In genomic region chr3:52390766-52391665, GRCm38 (mm10) we compare ENCODE assay signal across 15 mouse cellular contexts.
DNase-seq lines count a peak whose midpoint lies in the region; ATAC-seq and TF ChIP-seq lines count a peak whose summit lies in the region.
"Had no signal": no experiment of that assay in that cellular context is flagged by ENCODE, and none has a peak within 500 bp of the region (broad histone marks: within the 10 kb centered on the region; RNA-seq: fewer than 3 reads in every experiment).

No protein-coding gene starts in this region.

- H3K36me3 ChIP-seq in stomach, embryonic 16.5 days (ENCODE audit: control insufficient read depth, insufficient read depth, low read length): no peaks in the 10 kb centered on the region
- H3K36me3 ChIP-seq in stomach, postnatal 0 days (ENCODE audit: control insufficient read depth, insufficient read depth, low read length): no peaks in the 10 kb centered on the region
- H3K36me3 ChIP-seq in E14TG2a.4 (ENCODE audit: insufficient read depth, low read length): no peaks in the 10 kb centered on the region
- H3K36me3 ChIP-seq in splenic B cell, adult 2 months (ENCODE audit: control insufficient read depth, insufficient read depth, low read length, poor library complexity, severe bottlenecking): no peaks in the 10 kb centered on the region
- H3K36me3 ChIP-seq: embryonic facial prominence, embryonic 15.5 days; forebrain, embryonic 12.5 days; G1E; heart, embryonic 13.5 days had no signal

- no peak overlapping the region for H3K4me2 ChIP-seq in stomach, embryonic 16.5 days (ENCODE audit: low read depth, low read length)
- H3K4me2 ChIP-seq in stomach, postnatal 0 days (replicated peaks; ENCODE audit: low read depth): no peak overlapping the region
- H3K4me2 ChIP-seq: embryonic facial prominence, embryonic 15.5 days; forebrain, embryonic 12.5 days; heart, embryonic 13.5 days had no signal

- H3K9me3 ChIP-seq in stomach, embryonic 16.5 days (replicated peaks; ENCODE audit: control insufficient read depth, low read length): no peaks in the 10 kb centered on the region
- H3K9me3 ChIP-seq in stomach, postnatal 0 days (ENCODE audit: control insufficient read depth, low read length): no peaks in the 10 kb centered on the region
- no peaks in the 10 kb centered on the region for H3K9me3 ChIP-seq in E14TG2a.4 (ENCODE audit: low read length)
- H3K9me3 ChIP-seq: embryonic facial prominence, embryonic 15.5 days; forebrain, embryonic 12.5 days; heart, embryonic 13.5 days had no signal

- H3K27me3 ChIP-seq in stomach, embryonic 16.5 days (ENCODE audit: control insufficient read depth, insufficient read depth, low read length): no peaks in the 10 kb centered on the region
- no peaks in the 10 kb centered on the region for H3K27me3 ChIP-seq in stomach, postnatal 0 days (ENCODE audit: control insufficient read depth, insufficient read depth, low read length)
- H3K27me3 ChIP-seq in E14TG2a.4 (ENCODE audit: insufficient read depth, low read length) (no peaks in the 10 kb centered on the region), Patski (no peaks in the 10 kb centered on the region)
- no peaks in the 10 kb centered on the region for H3K27me3 ChIP-seq in splenic B cell, adult 2 months (ENCODE audit: control insufficient read depth, insufficient read depth, low read length, poor library complexity, severe bottlenecking)
- H3K27me3 ChIP-seq: forebrain, embryonic 12.5 days had no signal

- in situ Hi-C loops in Patski (cut with MboI; ENCODE audit: low pct_unique_long_range_greater_than_20kb): no loop called here

- POLR2A ChIA-PET in Patski (lab: Charles Lee): interaction anchor here (0.9 to 1.3 kb wide), 2 partner anchors 14 to 16 kb away, joined by 3 read pairs; no protein-coding TSS in a partner anchor

- no peak for DNase-seq in stomach, postnatal 0 days (ENCODE audit: low spot score)
- peak; percentile 67 for DNase-seq in Patski (ENCODE audit: low read depth, low spot score)
- DNase-seq in splenic B cell, adult 2 months (ENCODE audit: low read depth, low spot score): peak; percentile 50
- no peak for DNase-seq in urinary bladder, postnatal 36 days (ENCODE audit: low spot score in 2 of 2)
- DNase-seq in layer of hippocampus, adult 9-11 months: no peak
- DNase-seq: adrenal gland, postnatal 36 days; right cerebral cortex, postnatal 25 days had no signal

- no peak for ATAC-seq in stomach, embryonic 16.5 days (ENCODE audit: insufficient read depth, low FRiP score)
- no peak for ATAC-seq in stomach, postnatal 0 days (ENCODE audit: low FRiP score, low TSS enrichment)
- ATAC-seq in Patski: peak; percentile 65
- ATAC-seq: lung, postnatal 0 days had no signal

- 0 out of 2 replicates have a peak overlapping the region, but pooled peaks have one; percentile 4 for H3K27ac ChIP-seq in stomach, embryonic 16.5 days (ENCODE audit: low read length)
- no peak overlapping the region for H3K27ac ChIP-seq in stomach, postnatal 0 days (replicated peaks)
- H3K27ac ChIP-seq: embryonic facial prominence, embryonic 15.5 days; forebrain, embryonic 12.5 days; heart, embryonic 13.5 days; liver, embryonic 14.5 days had no signal

- H3K9ac ChIP-seq in stomach, embryonic 16.5 days (ENCODE audit: low read length): no peak overlapping the region
- no peak overlapping the region for H3K9ac ChIP-seq in stomach, postnatal 0 days (ENCODE audit: low read length)
- H3K9ac ChIP-seq: embryonic facial prominence, embryonic 15.5 days; forebrain, embryonic 12.5 days; heart, embryonic 13.5 days; liver, embryonic 14.5 days had no signal

- no peak for TF ChIP-seq CTCF in stomach, postnatal 0 days (IDR thresholded peaks at IDR 0.05; ENCODE audit: low read depth)
- TF ChIP-seq CTCF in E14TG2a.4 (conservative IDR thresholded peaks at IDR 0.05; ENCODE audit: low read length): no peak
- no peak for TF ChIP-seq CTCF in Patski (IDR thresholded peaks at IDR 0.05)

- CTCF ChIA-PET in Patski (lab: Charles Lee): interaction anchor here (0.8 to 2.3 kb wide), 7 partner anchors 9 to 453 kb away, joined by 3 to 5 read pairs (median 3); no protein-coding TSS in a partner anchor

- 74% methylated on average over 17 of the region's 17 CpGs for WGBS in stomach, embryonic 16.5 days
- 74% methylated on average over 17 of the region's 17 CpGs for WGBS in stomach, postnatal 0 days

- H3K4me3 ChIP-seq in stomach, embryonic 16.5 days (replicated peaks; ENCODE audit: low read length): no peak overlapping the region
- H3K4me3 ChIP-seq in stomach, postnatal 0 days (ENCODE audit: low read depth, low read length): no peak overlapping the region
- peak overlapping the region; percentile 73 for H3K4me3 ChIP-seq in E14TG2a.4 (replicated peaks; ENCODE audit: low read length)
- H3K4me3 ChIP-seq: embryonic facial prominence, embryonic 15.5 days; forebrain, embryonic 12.5 days; heart, embryonic 13.5 days had no signal

- no peak for TF ChIP-seq EP300 in stomach, postnatal 0 days (optimal IDR thresholded peaks at IDR 0.05)

- H3K4me1 ChIP-seq in stomach, embryonic 16.5 days (ENCODE audit: control insufficient read depth, insufficient read depth, low read length): no peaks in the 10 kb centered on the region; the same call in 1 of the 2 replicates
- H3K4me1 ChIP-seq in stomach, postnatal 0 days (replicated peaks; ENCODE audit: control insufficient read depth, insufficient read depth): no peaks in the 10 kb centered on the region
- peaks cover 61% of the 10 kb centered on the region for H3K4me1 ChIP-seq in E14TG2a.4 (replicated peaks; ENCODE audit: low read depth, low read length)
- H3K4me1 ChIP-seq: embryonic facial prominence, embryonic 15.5 days had no signal

Comparison
In these comparisons a context has a peak if more than half of its experiments do, and no peak if none do; other contexts are left out.
1. DNase-seq: peak in Patski (single experiment) and splenic B cell, adult 2 months (single experiment); none in stomach, postnatal 0 days (single experiment), urinary bladder, postnatal 36 days (0 of 2) and layer of hippocampus, adult 9-11 months (single experiment).